Mouse (Mus musculus): ENCODE measurements around the gene Pde6h.

DNA sequence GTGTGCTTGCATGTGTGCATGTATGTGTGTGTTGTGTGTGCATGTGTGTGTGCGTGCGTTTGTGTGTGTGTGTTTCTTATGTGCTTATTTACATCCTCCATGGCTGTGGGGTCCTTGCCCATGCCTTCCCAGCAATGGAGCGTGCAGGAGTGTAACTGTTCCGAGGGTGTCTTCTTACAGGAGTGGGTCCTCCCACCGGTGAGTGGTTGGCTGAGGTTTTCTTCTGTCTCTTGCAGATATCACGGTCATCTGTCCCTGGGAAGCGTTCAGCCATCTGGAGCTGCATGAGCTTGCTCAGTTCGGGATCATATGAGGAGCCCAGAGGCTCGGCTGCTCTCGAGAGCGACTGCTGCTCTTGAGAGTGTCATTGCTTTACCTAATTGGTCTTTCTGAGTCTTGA, 39.3 kb downstream of the Pde6h start:
- TF ChIP-seq TCF3 (IDR thresholded peaks at IDR 0.05; ENCODE audit: insufficient read length, low read depth) (no peak), TCF12 (IDR thresholded peaks at IDR 0.05; ENCODE audit: insufficient read depth, poor library complexity, severe bottlenecking) (no peak), MYOG (IDR thresholded peaks at IDR 0.05; ENCODE audit: control insufficient read depth in 1 of 3, insufficient read depth in 1 of 3, insufficient read length in 2 of 3, low read depth in 2 of 3) (no peak), POLR2A (IDR thresholded peaks at IDR 0.05; ENCODE audit: insufficient read length, low read depth) (no peak), USF1 (IDR thresholded peaks at IDR 0.05; ENCODE audit: low read depth) (no peak), MAX (IDR thresholded peaks at IDR 0.05; ENCODE audit: low read depth) (no peak), E2F4 (IDR thresholded peaks at IDR 0.05; ENCODE audit: insufficient read depth) (no peak), MYOD1 (IDR thresholded peaks at IDR 0.05; ENCODE audit: control insufficient read depth in 1 of 3, insufficient read length in 2 of 3, low read depth in 2 of 3) (no peak), REST (IDR thresholded peaks at IDR 0.05; ENCODE audit: insufficient read depth, insufficient read length) (no peak), CEBPB (IDR thresholded peaks at IDR 0.05; ENCODE audit: insufficient read depth, poor library complexity, severe bottlenecking) (no peak)
